Mouse (Mus musculus): ENCODE data around the gene Smpd2. TPM values are rescaled to one million over a fixed set of nuclear protein-coding genes. Genes with fewer than 3 reads are reported as not detected.

Smpd2 gene
- total and polyA plus RNA-seq, 3 experiments, result 6.6 to 12.6 (median 12.2) TPM

GRCm38 (mm10) chr10:41467325-41467724 is 22.8 kb downstream of the Smpd2 start:
- Histone ChIP-seq H3K4me3 (ENCODE audit: low read depth, low read length) (no peak overlapping the region), H3K4me1 (ENCODE audit: insufficient read depth, low read depth, low read length) (peaks cover 12% of the 10 kb centered on the region), H3K27me3 (ENCODE audit: insufficient read depth, low read length) (no peaks in the 10 kb centered on the region), H3K36me3 (replicated peaks) (peaks cover 40% of the 10 kb centered on the region), H3K9me3 (replicated peaks) (no peaks in the 10 kb centered on the region)
- DNase-seq (ENCODE audit: low spot score) (no peak), ATAC-seq (ENCODE audit: extremely low read depth, insufficient number of reproducible peaks, low FRiP score, poor library complexity, severe bottlenecking) (no peak)
- TF ChIP-seq CTCF (IDR thresholded peaks at IDR 0.05; ENCODE audit: low read depth, low read length) (no peak), POLR2AphosphoS5 (IDR thresholded peaks at IDR 0.05; ENCODE audit: insufficient replicate concordance, low read depth, low read length) (no peak), GATA2 (IDR thresholded peaks at IDR 0.05; ENCODE audit: borderline replicate concordance, low read depth, low read length) (no peak), TAL1 (conservative IDR thresholded peaks at IDR 0.05; ENCODE audit: low read depth, low read length) (no peak), GATA1 (IDR thresholded peaks at IDR 0.05; ENCODE audit: borderline replicate concordance, low read length) (no peak)

GRCm38 (mm10) chr10:41464401-41464955 is 25.7 kb downstream of the Smpd2 start:
- DNase-seq (ENCODE audit: low spot score), result no peak
- Histone ChIP-seq H3K9me3 (replicated peaks) (no peaks in the 10 kb centered on the region), H3K36me3 (replicated peaks) (peaks cover 69% of the 10 kb centered on the region), H3K4me1 (ENCODE audit: insufficient read depth, low read depth, low read length) (peaks cover 3% of the 10 kb centered on the region; the same call in 1 of the 2 replicates), H3K4me3 (ENCODE audit: low read depth, low read length) (no peak overlapping the region), H3K27me3 (ENCODE audit: insufficient read depth, low read length) (no peaks in the 10 kb centered on the region)
- TF ChIP-seq CTCF (IDR thresholded peaks at IDR 0.05; ENCODE audit: low read depth, low read length) (no peak), TAL1 (conservative IDR thresholded peaks at IDR 0.05; ENCODE audit: low read depth, low read length) (no peak), POLR2AphosphoS5 (IDR thresholded peaks at IDR 0.05; ENCODE audit: insufficient replicate concordance, low read depth, low read length) (no peak), GATA1 (IDR thresholded peaks at IDR 0.05; ENCODE audit: borderline replicate concordance, low read length) (no peak)
- no peak for ATAC-seq (ENCODE audit: extremely low read depth, insufficient number of reproducible peaks, low FRiP score, poor library complexity, severe bottlenecking)

- no peaks in the 10 kb centered on the region for H3K27me3 ChIP-seq (ENCODE audit: insufficient read depth, low read length)
- no peaks in the 10 kb centered on the region for H3K9me3 ChIP-seq (replicated peaks)
- H3K36me3 ChIP-seq (replicated peaks), result peaks cover 80% of the 10 kb centered on the region
- H3K4me3 ChIP-seq (ENCODE audit: low read depth, low read length), result no peak overlapping the region
- DNase-seq (ENCODE audit: low spot score) (no peak), ATAC-seq (ENCODE audit: extremely low read depth, insufficient number of reproducible peaks, low FRiP score, poor library complexity, severe bottlenecking) (no peak)
- 0 out of 2 replicates have a peak, but pooled peaks cover 3% of the 10 kb centered on the region for H3K4me1 ChIP-seq (ENCODE audit: insufficient read depth, low read depth, low read length)
- TF ChIP-seq GATA1 (IDR thresholded peaks at IDR 0.05; ENCODE audit: borderline replicate concordance, low read length) (no peak), CTCF (IDR thresholded peaks at IDR 0.05; ENCODE audit: low read depth, low read length) (no peak), GATA2 (IDR thresholded peaks at IDR 0.05; ENCODE audit: borderline replicate concordance, low read depth, low read length) (no peak), TAL1 (conservative IDR thresholded peaks at IDR 0.05; ENCODE audit: low read depth, low read length) (no peak), POLR2AphosphoS5 (IDR thresholded peaks at IDR 0.05; ENCODE audit: insufficient replicate concordance, low read depth, low read length) (no peak)
These were observed 29.0 kb downstream of the Smpd2 start for GRCm38 (mm10) chr10:41461057-41461722.

DNA sequence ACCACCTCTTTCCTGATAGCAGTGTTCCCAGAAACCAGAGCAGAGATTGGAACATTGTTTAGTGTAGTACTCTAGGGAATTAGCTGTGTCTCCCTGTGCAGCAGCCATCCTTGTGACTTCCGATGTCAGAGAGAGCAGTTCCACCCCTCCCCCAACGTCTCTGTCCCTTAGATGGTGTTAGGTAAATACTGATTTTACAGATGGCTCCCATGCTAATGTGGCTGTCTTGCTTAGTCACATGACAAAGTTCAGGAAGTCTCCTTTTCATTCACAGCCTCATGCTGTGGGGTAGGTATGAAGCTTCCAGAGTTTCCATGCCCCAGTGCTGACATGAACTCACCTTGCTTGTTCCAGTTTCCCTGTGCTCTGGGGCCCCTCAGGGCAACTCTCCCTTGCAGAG is 29.7 kb downstream of the Smpd2 start:
- TF ChIP-seq TAL1 (conservative IDR thresholded peaks at IDR 0.05; ENCODE audit: low read depth, low read length) (no peak), GATA1 (IDR thresholded peaks at IDR 0.05; ENCODE audit: borderline replicate concordance, low read length) (no peak), CTCF (IDR thresholded peaks at IDR 0.05; ENCODE audit: low read depth, low read length) (no peak), POLR2AphosphoS5 (IDR thresholded peaks at IDR 0.05; ENCODE audit: insufficient replicate concordance, low read depth, low read length) (no peak), GATA2 (IDR thresholded peaks at IDR 0.05; ENCODE audit: borderline replicate concordance, low read depth, low read length) (no peak)
- H3K36me3 ChIP-seq (replicated peaks), result peaks cover 83% of the 10 kb centered on the region
- no peak for ATAC-seq (ENCODE audit: extremely low read depth, insufficient number of reproducible peaks, low FRiP score, poor library complexity, severe bottlenecking)

GRCm38 (mm10) chr10:41459990-41460389 is 30.2 kb downstream of the Smpd2 start:
- TF ChIP-seq GATA1 (IDR thresholded peaks at IDR 0.05; ENCODE audit: borderline replicate concordance, low read length) (no peak), POLR2AphosphoS5 (IDR thresholded peaks at IDR 0.05; ENCODE audit: insufficient replicate concordance, low read depth, low read length) (no peak), TAL1 (conservative IDR thresholded peaks at IDR 0.05; ENCODE audit: low read depth, low read length) (no peak), GATA2 (IDR thresholded peaks at IDR 0.05; ENCODE audit: borderline replicate concordance, low read depth, low read length) (no peak), CTCF (IDR thresholded peaks at IDR 0.05; ENCODE audit: low read depth, low read length) (no peak)
- Histone ChIP-seq H3K4me3 (ENCODE audit: low read depth, low read length) (no peak overlapping the region), H3K36me3 (replicated peaks) (peaks cover 86% of the 10 kb centered on the region), H3K27me3 (ENCODE audit: insufficient read depth, low read length) (no peaks in the 10 kb centered on the region), H3K9me3 (replicated peaks) (no peaks in the 10 kb centered on the region), H3K4me1 (ENCODE audit: insufficient read depth, low read depth, low read length) (peaks cover 4% of the 10 kb centered on the region)
- DNase-seq (ENCODE audit: low spot score) (no peak), ATAC-seq (ENCODE audit: extremely low read depth, insufficient number of reproducible peaks, low FRiP score, poor library complexity, severe bottlenecking) (no peak)

More for the DNA sequence above, 29.7 kb downstream of the Smpd2 start:
- no peaks in the 10 kb centered on the region for H3K9me3 ChIP-seq (replicated peaks)
- 0 out of 2 replicates have a peak, but pooled peaks cover 3% of the 10 kb centered on the region for H3K4me1 ChIP-seq (ENCODE audit: insufficient read depth, low read depth, low read length)
- no peak for DNase-seq (ENCODE audit: low spot score)
- H3K4me3 ChIP-seq (ENCODE audit: low read depth, low read length), result no peak overlapping the region
- no peaks in the 10 kb centered on the region for H3K27me3 ChIP-seq (ENCODE audit: insufficient read depth, low read length)

GRCm38 (mm10) chr10:41452791-41453190 is 37.4 kb downstream of the Smpd2 start:
- H3K36me3 ChIP-seq (replicated peaks), result peaks cover 57% of the 10 kb centered on the region
- no peak overlapping the region for H3K4me3 ChIP-seq (ENCODE audit: low read depth, low read length)
- DNase-seq (ENCODE audit: low spot score) (no peak), ATAC-seq (ENCODE audit: extremely low read depth, insufficient number of reproducible peaks, low FRiP score, poor library complexity, severe bottlenecking) (no peak)
- no peaks in the 10 kb centered on the region for H3K27me3 ChIP-seq (ENCODE audit: insufficient read depth, low read length)
- H3K4me1 ChIP-seq (ENCODE audit: insufficient read depth, low read depth, low read length), result peaks cover 39% of the 10 kb centered on the region
- no peaks in the 10 kb centered on the region for H3K9me3 ChIP-seq (replicated peaks)
- TF ChIP-seq TAL1 (conservative IDR thresholded peaks at IDR 0.05; ENCODE audit: low read depth, low read length) (no peak), POLR2AphosphoS5 (IDR thresholded peaks at IDR 0.05; ENCODE audit: insufficient replicate concordance, low read depth, low read length) (no peak), GATA2 (IDR thresholded peaks at IDR 0.05; ENCODE audit: borderline replicate concordance, low read depth, low read length) (no peak), GATA1 (IDR thresholded peaks at IDR 0.05; ENCODE audit: borderline replicate concordance, low read length) (no peak), CTCF (IDR thresholded peaks at IDR 0.05; ENCODE audit: low read depth, low read length) (no peak)
